Mouse (Mus musculus): Measurements from ENCODE around the gene Stoml3. TPM values are rescaled to one million over a fixed set of nuclear protein-coding genes. Genes with fewer than 3 reads are reported as not detected.

Gene Stoml3
- total RNA-seq, 4 experiments from 2014 or later, result not detected

DNA sequence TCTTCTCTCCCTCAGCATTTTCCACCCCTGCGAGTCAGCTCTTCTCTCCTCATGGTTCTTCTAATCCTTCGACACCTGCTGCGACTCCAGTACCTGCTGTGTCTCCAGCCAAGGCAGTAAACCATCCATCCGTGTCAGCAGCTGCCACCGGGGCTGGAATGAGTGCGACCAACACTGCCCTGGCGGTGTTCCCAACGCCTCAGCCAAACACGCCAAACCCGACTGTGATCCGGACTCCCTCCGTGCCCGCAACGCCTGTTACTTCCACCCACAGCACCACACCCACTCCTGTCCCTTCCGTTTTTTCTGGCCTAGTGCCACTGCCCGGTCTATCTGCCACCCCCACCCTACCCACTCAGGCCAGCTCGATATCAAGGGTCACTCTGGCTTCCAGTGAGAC lies 11.0 kb upstream of the Stoml3 start:
- DNase-seq (ENCODE audit: low spot score in 2 of 2), result peak; percentile 24 to 54

DNA sequence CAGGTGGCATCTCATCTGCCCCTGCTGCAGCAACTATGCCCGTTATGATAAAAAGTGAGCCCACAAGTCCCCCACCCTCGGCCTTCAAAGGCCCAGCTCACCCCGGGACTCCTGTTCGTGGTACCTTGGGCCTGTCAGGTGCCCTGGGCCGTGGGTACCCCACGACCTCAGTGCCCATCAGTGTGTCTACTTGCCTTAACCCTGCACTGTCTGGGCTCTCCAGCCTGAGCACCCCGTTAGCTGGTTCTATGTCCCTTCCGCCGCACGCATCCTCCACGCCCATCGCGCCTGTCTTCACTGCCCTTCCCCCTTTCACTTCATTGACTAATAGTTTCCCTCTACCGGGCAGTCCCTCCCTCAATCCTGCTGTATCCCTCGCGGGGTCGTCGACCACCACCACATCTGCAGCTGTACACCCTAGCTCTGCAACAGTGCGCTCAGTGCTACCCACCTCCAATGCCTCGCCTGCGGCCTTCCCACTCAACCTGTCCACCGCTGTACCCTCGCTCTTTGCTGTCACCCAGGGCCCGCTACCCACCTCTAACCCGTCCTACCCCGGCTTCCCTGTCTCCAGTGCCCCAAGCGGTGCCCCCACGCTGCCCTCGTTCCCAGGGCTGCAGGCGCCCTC lies 9.9 kb upstream of the Stoml3 start:
- DNase-seq (ENCODE audit: low spot score in 2 of 2), result no peak

DNA sequence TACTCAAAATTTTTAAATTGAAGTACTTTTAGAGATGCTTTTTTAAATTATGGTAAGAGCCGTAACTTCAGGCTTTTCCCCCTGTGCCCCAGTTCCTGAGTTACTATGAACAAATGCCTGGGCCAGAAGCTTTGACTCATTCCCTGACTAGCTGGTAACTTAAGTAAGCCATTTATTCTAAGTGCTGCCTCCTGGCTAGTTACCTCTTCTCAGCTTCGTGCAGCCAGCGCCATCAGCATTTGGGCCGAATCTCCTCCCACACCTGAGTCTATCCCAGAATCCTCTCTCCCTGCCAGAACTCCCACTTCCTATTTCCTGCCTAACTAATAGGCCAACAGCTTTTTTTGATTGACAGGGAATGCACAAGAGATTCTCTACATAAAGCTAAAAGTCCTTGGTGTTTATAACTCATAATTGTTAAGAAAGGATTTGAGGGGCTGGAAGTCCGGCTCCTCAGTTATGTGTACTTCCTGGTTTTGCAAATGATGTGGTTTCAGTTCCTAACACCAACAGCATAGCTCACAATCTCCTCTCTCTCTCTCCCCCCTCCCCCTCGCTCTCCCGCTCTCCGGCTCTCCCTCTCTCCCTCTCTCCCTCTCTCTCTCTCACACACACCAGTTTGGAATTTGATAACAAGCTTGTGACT lies 4.9 kb upstream of the Stoml3 start:
- no peak for DNase-seq (ENCODE audit: low spot score in 2 of 2)

DNA sequence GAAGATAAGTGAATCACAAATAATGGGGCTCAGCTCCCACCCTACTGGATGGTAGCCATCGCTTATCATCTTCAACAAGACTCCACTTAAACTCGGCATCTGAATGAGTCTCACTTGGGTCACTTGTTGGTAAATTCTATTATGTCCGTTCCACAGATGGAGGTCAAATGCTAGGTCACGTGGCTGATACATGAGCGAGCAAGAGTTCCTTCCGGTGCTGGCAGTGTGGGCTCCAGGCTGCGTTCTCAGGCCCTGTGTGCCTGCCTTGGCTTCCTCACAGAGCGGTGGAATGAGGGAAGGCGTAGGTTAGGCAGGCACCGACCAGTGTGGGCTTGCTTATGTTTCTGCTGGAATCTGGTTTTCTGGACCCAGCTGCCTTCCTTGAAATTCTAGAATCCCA lies 1.9 kb upstream of the Stoml3 start:
- no peak for DNase-seq (ENCODE audit: low spot score in 2 of 2)

DNA sequence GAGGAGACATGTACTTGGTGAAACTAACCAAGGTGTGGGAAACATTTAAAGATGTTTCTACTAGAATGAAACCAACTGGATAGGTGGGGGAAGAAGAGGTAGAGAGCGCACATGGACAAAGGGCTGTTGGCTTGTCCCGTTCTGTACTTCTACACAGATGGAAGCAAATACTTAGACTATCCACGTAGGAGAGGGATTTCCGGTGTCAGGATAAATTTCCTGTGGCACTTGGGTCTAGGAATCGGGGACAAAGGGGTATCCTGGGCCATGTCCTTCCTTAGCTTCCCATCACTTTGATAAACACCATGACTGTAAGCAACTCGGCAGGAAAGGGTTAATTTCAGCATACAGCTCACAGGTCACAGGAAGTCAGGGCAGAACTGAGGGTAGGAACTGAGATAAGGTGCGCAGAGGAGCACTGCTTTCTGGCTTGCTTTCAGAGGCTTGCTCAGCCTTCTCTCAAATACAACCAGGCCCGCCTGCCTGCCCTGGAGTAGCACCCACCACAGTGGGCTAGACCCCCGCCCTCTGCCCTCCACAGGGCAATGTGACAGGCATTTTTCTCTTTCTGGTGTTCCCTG lies 1.4 kb upstream of the Stoml3 start:
- no peak for DNase-seq (ENCODE audit: low spot score in 2 of 2)

DNA sequence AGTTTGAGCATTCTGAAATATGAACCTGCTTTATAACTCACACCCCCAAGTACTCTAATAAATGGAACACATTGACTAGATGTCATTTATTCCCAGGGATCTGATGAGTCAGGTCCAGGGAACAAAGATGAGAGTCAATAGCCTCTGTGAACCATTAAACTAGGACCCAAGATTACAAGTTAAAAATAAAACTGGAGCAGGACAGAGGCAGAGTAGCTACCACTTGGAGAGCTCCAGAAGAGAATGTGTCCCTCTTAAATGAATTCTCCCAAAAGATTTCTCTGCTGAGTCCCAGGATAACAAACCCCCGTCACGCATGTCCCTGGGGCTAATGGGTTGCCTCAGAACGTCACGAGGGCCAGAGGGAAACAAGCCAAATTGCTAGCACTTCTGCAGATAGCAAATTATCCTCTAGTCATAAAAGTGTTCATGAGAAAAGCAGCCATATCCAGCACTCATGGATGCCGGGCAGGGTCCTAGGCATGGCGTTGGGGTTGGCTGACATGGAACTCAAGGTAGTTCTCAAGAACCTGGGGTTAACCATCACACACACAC lies 10.0 kb downstream of the Stoml3 start:
- no peak for DNase-seq (ENCODE audit: low spot score in 2 of 2)

DNA sequence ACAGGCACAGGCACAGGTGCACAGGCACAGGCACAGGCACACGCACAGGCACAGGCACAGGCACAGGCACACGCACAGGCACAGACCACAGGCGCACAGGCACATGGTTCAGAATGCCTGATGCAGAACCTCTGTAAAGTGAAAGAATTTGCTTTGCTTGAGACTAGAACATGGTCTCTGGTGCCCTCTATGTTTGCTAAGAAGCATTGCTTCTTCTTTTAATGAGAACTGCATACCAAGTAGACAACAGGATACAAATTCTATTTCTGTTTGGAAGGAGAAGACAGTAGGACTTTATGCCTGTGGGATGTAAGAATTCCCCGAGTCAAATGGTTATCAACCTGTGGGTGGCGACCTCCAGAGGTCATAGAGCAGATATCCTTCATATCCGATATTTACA lies 14.0 kb downstream of the Stoml3 start:
- no peak for DNase-seq (ENCODE audit: low spot score in 2 of 2)

DNA sequence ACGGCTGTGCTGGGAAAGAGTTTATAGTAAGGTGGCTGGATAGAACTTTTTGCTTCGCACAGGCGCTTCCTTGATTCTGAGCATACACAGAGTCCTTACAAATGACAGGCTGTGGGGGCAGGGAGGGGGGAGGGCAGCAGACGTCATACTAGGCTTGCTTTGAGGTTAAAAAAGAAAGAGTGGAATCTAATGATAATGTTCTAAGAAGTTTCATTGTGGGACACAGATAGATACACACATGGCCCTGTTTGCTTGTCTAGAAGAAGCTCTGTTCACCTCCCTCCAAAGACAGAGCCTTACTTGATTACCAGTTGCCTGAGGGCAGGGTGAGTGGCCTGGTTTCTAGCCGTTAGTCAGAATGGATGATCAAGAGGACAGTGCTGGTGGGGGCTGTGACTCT lies 24.6 kb downstream of the Stoml3 start:
- DNase-seq (ENCODE audit: low spot score in 2 of 2), result no peak

DNA sequence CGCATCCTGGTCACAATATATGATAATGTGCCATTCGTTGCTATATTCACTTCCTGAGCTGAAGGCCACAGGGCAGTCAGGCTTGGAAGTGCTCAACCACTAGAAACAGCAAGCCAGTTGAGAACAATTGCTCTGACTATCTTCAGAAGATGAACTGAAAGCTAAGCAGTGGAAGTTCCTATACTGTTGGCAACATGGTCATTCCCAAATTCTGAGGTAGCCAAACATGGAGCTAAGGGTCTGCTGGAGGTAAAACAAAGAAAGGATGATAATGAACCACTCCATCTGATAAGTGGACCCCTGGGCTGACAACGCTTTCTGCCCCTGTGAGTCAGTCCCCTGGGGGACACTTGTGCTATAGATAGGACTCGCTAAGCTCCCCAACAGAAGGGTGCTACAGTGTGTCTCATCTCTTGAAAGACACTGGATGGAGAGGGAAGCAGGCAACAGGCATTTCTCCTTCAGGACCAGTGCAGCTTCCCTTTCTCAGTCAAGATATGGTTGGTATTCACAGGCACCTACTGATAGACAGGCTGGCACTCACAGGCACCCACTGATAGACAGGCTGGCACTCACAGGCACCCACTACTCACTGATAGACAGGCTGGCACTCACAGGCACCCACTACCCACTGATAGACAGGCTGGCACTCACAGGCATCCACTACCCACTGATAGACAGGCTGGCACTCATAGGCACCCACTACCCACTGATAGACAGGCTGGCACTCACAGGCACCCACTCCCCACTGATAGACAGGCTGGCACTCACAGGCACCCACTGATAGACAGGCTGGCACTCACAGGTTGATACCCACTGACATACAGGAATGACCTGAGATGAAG lies 26.0 kb downstream of the Stoml3 start:
- no peak for DNase-seq (ENCODE audit: low spot score in 2 of 2)

DNA sequence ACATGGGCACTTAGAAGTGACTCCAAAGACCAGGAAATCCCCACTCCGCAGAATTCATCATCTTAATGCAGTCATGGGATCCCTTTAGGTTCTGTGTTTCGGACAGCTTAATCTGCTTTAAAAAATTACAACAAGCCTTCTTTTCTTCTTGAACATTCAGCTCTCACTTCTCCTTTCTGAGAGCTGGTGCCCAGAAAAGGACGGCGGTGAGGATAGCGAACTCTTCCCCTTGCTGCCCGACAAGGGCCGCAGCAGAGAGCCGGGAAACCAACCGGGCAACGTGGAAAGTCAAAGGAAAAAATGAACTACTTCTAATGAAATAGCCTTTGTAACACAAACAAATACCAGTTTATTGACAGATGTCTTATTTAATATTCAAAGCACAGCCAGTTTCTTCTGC lies 34.3 kb downstream of the Stoml3 start:
- no peak for DNase-seq (ENCODE audit: low spot score in 2 of 2)

DNA sequence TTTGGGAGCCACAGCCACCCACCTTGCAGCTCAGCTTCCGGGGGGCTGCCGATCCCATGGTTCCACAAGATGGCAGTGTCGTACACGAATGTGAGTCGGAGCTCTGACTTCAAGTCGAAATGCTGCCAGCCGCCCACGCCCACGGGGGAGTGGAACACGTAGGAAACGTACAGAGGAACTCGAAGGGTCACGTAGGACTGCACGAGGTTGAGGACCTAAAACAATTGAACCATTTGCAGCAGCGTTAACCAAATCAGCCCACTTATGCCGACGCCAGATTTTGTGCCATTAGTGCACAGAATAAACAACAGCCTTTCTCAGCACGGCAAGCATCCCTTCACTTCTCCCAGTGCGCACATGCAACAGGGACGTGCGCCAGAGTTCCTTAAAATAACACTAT lies 37.3 kb downstream of the Stoml3 start:
- peak; percentile 5 to 23 for DNase-seq (ENCODE audit: low spot score in 2 of 2)

DNA sequence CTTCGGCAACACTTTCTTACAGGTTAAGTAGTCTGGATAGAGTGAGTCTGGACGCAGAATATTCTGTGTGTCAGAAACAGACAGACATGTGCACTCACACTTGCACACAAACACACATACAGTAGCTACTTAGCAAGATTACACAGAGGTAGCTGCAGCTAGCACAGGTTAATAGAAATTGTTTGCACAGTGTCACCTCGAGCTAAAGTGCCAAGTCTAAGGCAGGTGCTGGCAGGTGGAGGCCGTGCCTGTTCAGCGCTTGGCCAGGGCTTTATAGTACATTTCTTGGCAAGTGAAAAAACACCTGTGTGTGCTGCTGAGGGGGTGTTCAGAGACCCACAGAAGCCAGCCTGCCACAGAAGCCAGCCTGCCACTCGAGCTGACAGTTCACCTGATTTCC lies 41.9 kb downstream of the Stoml3 start:
- no peak for DNase-seq (ENCODE audit: low spot score in 2 of 2)

DNA sequence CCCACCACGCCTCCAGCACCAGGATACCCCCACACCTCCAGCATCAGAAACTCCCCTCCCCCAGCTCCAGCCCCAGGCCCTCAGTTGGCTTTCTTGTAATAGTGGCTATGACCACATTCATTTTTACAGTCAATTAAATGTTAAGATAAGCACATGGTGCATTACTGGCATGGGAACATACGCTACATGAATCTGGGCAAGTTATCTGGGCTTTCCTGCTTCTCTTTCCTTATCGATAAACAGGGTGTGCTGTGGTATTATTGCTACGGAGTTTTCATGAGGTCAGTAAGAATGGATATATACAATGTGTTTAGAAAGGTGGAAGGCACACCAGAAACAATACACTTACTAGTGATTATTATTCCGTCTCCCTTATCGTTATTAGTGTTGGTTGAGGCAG lies 43.6 kb downstream of the Stoml3 start:
- no peak for DNase-seq (ENCODE audit: low spot score in 2 of 2)

DNA sequence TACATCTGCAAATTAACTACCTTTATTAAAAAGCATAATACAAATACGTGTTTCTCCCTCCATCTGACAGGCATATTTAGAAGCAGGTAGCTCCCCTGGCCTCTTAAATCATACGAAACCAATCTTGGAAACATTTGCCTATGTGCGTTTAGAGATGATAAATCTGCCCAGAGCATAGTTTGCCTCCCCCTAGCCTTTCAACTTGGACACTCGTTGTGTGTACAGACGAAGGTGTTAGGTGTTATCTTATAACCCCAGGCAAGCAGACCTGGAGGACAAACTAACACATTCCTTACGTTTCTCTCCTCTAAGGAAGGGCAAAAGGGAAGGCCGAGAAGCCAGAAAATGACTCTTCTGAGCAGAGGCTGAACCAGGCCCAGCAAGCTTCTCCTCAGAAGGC lies 64.2 kb downstream of the Stoml3 start:
- DNase-seq (ENCODE audit: low spot score in 2 of 2), result no peak

DNA sequence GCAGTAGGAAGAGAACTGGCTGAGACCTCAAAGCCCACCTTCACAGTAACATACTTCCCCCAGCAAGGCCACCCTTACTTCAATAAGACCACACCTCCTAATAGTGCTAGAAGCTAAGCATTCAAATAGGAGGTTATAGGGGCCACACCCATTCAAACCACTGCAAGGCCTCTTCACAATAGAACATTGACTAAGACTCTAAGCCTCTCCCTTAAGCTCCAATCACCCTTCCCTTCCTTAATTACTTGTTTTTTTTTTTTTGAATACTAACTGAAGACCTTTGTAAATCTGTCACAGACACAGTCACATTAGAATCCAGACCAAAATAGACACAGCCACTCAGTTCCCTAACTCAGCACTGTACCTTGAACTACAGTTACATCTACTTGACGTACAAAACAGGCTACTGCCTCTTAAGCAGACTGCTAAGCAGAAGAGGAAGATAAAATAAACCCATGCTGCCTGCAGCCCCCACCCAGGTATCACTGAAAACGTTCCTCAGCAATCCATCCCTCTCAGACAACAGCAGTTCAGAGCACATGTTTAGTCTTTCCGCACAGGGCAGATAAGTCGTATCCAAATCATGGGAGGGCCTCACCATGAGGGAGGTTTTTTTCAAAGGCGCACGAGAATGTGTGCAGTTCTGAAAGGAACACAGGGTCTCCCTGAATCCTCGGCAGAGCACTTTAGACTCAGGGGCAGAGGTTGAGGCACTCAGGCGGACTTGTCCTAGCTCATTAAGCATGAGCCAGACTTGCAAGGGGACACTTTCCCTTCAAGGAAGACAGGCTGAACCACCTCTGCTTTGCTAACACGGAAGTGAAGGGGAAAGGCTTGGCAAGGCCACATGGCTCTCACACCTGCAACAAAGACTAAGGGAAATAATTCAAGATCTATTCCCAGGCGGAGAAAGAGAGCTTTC lies 66.8 kb downstream of the Stoml3 start:
- no peak for DNase-seq (ENCODE audit: low spot score in 2 of 2)

DNA sequence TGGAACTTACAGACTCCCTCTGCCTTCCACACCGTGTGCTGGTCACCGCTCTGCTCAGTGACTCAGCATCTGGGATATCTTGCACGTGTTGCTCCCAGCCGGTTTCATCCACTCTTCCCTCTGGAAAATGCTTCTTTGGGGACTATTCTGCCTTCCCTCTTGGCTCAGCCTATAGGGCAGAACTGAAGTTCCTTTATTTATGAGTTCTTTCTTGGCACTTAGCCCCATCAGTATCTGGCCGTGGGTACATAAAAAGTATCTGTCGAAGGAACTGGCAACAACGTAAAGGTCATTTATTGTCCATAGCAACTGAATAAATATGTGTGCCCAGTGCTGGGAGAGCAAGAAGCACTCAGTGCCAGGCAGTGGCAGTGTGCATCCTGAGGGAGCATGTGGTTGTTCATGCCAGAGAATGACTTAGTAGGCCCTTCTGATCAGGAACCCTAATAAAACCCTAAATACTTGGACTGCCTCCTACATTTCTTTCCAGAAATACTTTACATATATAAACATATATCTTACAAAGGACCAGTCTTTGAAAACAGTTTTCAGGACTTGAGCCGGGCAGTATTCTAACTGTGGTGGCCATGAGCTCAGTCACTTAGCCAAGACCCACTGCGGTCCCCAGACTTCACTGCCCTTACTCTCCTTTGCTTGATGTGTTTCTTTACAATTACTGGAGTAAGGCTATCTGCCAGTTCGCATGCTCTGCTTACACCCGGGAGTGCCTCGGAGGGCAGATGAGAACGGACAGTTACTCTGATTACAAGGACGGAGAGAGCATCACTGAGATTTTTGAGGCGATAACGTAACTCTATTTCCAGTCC lies 69.1 kb downstream of the Stoml3 start:
- no peak for DNase-seq (ENCODE audit: low spot score in 2 of 2)

All from gastrocnemius, adult 8-10 months (tissue).